Mouse (Mus musculus) kidney, embryonic 16.5 days (tissue): Measurements from ENCODE around the gene Grn. TPM values are rescaled to one million over a fixed set of nuclear protein-coding genes. Genes with fewer than 3 reads are reported as not detected.

Experiments used
- ATAC-seq: fragments of 200-750 bp; cut with Nextera tagmentation; 2 replicates; pipeline ENCODE4 v1.8.0; 2017; ENCODE audit warnings: moderate TSS enrichment; ENCODE audit not compliant: low FRiP score, low TSS enrichment
- H3K27ac ChIP-seq: fragments of 300-500 bp; sonication (generic); 2 replicates; pipeline ENCODE4 v1.5.1; 2014; ENCODE audit warnings: low read length
- H3K27me3 ChIP-seq: fragments of 300-500 bp; sonication (generic); 2 replicates; pipeline ENCODE4 v1.6.1; 2014; ENCODE audit warnings: low read length, control low read depth, mixed read lengths; ENCODE audit not compliant: insufficient read depth
- H3K36me3 ChIP-seq: fragments of 300-500 bp; sonication (generic); 2 replicates; pipeline ENCODE4 v1.6.1; 2014; ENCODE audit warnings: low read length, control low read depth, mixed read lengths; ENCODE audit not compliant: insufficient read depth
- H3K4me1 ChIP-seq: fragments of 300-500 bp; sonication (generic); 2 replicates; pipeline ENCODE4 v1.6.1; 2014; ENCODE audit warnings: low read length, control low read depth, mixed read lengths; ENCODE audit not compliant: insufficient read depth
- H3K4me2 ChIP-seq: fragments of 300-500 bp; sonication (generic); replicated peaks from 2 replicates; pipeline ENCODE4 v1.6.1; 2014; ENCODE audit warnings: low read depth, low read length
- H3K4me3 ChIP-seq: fragments of 300-500 bp; sonication (generic); 2 replicates; pipeline ENCODE4 v1.5.1; 2014; ENCODE audit warnings: mild to moderate bottlenecking, low read length
- H3K9ac ChIP-seq: fragments of 300-500 bp; sonication (generic); replicated peaks from 2 replicates; pipeline ENCODE4 v1.6.1; 2014; ENCODE audit warnings: low read length
- H3K9me3 ChIP-seq: fragments of 300-500 bp; sonication (generic); 2 replicates; pipeline ENCODE4 v1.6.1; 2016; ENCODE audit warnings: low read length, control low read depth
- WGBS: fragments of 180-500 bp; shearing (Covaris S2); extraction: QIAGEN DNeasy Blood & Tissue Kit; methylation state at CpG from one replicate; pipeline ENCODE4 v1.1.7; 2014; 5-methylcytosine and 5-hydroxymethylcytosine counted together
- polyA plus RNA-seq: library from polyadenylated mRNA; unstranded; fragments of >200 nt; fragmentation: Nextera tagmentation; extraction: Ambion mirVana; gene quantifications from 2 replicates; pipeline ENCODE4 v1.2.1, GENCODE M21; 2015

Gene Grn
- polyA plus RNA-seq, 1 experiment from 2014 or later: 208 TPM

GRCm38 (mm10) chr11:102400513-102401084 lies 29.5 kb upstream of the Grn start:
- Histone ChIP-seq H3K4me3 (no peak overlapping the region), H3K4me2 (no peak overlapping the region), H3K27ac (no peak overlapping the region), H3K27me3 (peaks cover 33% of the 10 kb centered on the region), H3K9me3 (no peaks in the 10 kb centered on the region), H3K4me1 (peaks cover 28% of the 10 kb centered on the region), H3K36me3 (peaks cover 21% of the 10 kb centered on the region), H3K9ac (no peak overlapping the region)
- WGBS: 28% methylated on average over 12 of the region's 12 CpGs
- no peak for ATAC-seq

DNA sequence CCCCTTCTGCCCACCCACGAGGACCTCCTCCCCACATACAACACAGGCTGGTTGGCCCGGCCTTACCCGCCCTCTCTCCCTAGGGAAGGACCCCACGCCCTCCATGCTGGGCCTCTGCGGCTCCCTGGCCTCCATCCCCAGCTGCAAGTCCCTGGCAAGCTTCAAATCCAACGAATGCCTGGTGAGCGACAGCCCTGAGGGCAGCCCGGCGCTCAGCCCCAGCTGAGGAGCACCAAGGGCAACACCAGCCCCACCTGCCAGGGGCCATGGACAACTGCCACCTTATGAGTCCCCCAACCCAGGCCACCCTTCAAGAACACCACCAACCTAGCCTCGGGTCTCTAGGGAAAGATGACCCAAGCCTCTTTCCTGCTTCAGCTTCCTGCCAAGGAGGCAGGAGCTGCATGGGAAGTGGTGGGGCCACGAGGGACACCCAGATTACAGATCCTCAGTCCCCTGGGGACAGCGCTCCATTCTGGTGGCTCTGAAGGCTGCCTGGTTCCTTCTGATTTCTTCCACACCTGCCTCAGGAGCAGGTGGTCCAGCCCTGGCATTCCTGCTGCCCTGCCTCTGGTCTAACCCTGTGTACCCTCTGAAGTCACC lies 28.1 kb upstream of the Grn start:
- Histone ChIP-seq H3K4me1 (peaks cover 38% of the 10 kb centered on the region), H3K9ac (no peak overlapping the region), H3K36me3 (peaks cover 21% of the 10 kb centered on the region), H3K4me3 (no peak overlapping the region), H3K27me3 (peaks cover 33% of the 10 kb centered on the region), H3K9me3 (no peaks in the 10 kb centered on the region), H3K27ac (no peak overlapping the region), H3K4me2 (no peak overlapping the region)
- ATAC-seq: no peak
- WGBS: 59% methylated on average over 12 of the region's 12 CpGs

GRCm38 (mm10) chr11:102403657-102404056 lies 26.5 kb upstream of the Grn start:
- Histone ChIP-seq H3K9ac (no peak overlapping the region), H3K27ac (no peak overlapping the region), H3K4me3 (no peak overlapping the region), H3K27me3 (peaks cover 24% of the 10 kb centered on the region), H3K4me2 (no peak overlapping the region), H3K9me3 (no peaks in the 10 kb centered on the region), H3K4me1 (peaks cover 36% of the 10 kb centered on the region), H3K36me3 (peaks cover 21% of the 10 kb centered on the region)
- WGBS: 93% methylated on average over 11 of the region's 11 CpGs
- no peak for ATAC-seq

GRCm38 (mm10) chr11:102404161-102405010 lies 25.7 kb upstream of the Grn start:
- Histone ChIP-seq H3K9ac (no peak overlapping the region), H3K27ac (no peak overlapping the region), H3K36me3 (peaks cover 21% of the 10 kb centered on the region), H3K27me3 (peaks cover 17% of the 10 kb centered on the region), H3K4me1 (peaks cover 34% of the 10 kb centered on the region), H3K4me3 (no peak overlapping the region), H3K9me3 (no peaks in the 10 kb centered on the region), H3K4me2 (no peak overlapping the region)
- WGBS: 72% methylated on average over 18 of the region's 18 CpGs
- no peak for ATAC-seq

GRCm38 (mm10) chr11:102405544-102406285 lies 24.4 kb upstream of the Grn start:
- ATAC-seq: no peak
- Histone ChIP-seq H3K9ac (peak overlapping the region; percentile 92), H3K4me3 (peak overlapping the region; percentile 79), H3K4me1 (peaks cover 26% of the 10 kb centered on the region), H3K27me3 (peaks cover 4% of the 10 kb centered on the region; the same call in 1 of the 2 replicates), H3K36me3 (peaks cover 21% of the 10 kb centered on the region), H3K4me2 (peak overlapping the region; percentile 72), H3K27ac (no peak overlapping the region), H3K9me3 (no peaks in the 10 kb centered on the region)
- 86% methylated on average over 11 of the region's 11 CpGs for WGBS

DNA sequence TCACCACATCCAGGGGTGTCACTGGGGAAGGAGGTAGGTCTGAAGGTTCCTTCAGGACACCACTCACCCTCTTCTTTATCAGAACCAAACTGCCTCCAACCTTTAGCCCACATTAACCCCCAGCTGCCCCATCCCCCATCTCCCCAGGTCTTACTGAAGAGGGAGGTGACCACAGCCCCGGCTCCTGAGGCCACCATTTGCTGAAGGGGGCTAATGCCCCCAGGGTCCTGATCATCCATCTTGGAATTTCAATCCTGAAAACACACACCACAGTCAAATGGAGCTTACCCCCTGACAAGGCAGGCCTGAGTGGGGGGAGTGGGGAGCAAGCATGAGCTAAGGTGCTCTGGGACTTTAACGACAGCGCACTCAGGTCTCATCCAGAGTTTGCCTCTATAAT lies 23.7 kb upstream of the Grn start:
- H3K9ac ChIP-seq: peak overlapping the region; percentile 92
- no peaks in the 10 kb centered on the region for H3K9me3 ChIP-seq
- H3K4me2 ChIP-seq: peak overlapping the region; percentile 72
- no peaks in the 10 kb centered on the region for H3K27me3 ChIP-seq
- peak overlapping the region; percentile 79 for H3K4me3 ChIP-seq
- peaks cover 21% of the 10 kb centered on the region for H3K36me3 ChIP-seq
- peak overlapping the region; percentile 98 for H3K27ac ChIP-seq
- ATAC-seq: no peak
- 9% methylated on average over 3 of the region's 3 CpGs for WGBS
- H3K4me1 ChIP-seq: peaks cover 26% of the 10 kb centered on the region

DNA sequence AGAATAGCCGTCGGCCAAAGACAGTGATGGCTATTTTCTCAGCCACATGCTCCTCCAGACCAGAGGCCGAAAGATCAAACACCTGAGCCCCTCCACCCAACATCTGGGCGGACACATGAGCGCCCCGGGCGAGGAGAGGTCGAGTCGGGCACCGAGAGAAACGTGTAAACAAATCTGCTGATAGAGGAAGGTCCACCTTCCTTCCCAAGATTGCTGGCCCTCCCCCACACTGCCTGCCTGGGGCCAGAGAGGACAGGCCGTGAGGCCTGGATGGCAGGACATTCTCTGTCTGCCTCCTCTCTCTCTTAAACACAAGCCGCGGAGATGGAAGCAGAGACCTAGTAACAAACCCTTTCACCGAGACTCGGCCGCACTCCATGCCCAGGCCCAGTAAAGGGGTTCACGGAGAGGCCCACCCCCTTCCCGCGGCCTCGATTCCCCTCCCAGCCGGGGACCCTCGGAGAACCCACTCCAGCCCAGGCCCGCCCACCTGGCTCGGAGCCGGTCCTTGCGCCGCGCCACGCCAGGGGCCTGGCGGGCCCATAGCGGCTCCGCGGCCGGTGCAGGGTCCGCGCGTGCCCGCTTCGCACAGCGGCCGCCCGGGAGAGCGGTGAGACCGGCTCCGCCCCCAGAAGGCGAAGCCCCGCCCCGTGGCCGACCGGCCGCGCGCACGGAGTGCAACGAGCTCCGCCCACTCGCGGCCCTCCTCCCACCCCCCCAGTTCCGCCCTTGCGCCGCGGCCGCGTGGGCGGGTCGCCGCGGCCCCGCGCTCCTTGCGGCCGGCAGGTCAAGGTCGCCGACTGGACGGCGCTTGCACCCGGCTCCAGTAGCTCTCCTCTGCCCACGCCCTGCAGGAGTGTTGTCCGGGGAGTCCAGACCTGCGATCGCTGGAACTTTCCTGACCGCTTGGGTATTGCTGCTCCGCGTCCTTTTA lies 22.9 kb upstream of the Grn start:
- peak; percentile 72 for ATAC-seq
- peak overlapping the region; percentile 98 for H3K27ac ChIP-seq
- peak overlapping the region; percentile 72 for H3K4me2 ChIP-seq
- WGBS: under 1% methylated on average over 78 of the region's 85 CpGs
- peaks cover 21% of the 10 kb centered on the region for H3K36me3 ChIP-seq
- H3K9ac ChIP-seq: peak overlapping the region; percentile 92
- H3K27me3 ChIP-seq: no peaks in the 10 kb centered on the region
- no peaks in the 10 kb centered on the region for H3K9me3 ChIP-seq
- peaks cover 26% of the 10 kb centered on the region for H3K4me1 ChIP-seq
- H3K4me3 ChIP-seq: peak overlapping the region; percentile 79

DNA sequence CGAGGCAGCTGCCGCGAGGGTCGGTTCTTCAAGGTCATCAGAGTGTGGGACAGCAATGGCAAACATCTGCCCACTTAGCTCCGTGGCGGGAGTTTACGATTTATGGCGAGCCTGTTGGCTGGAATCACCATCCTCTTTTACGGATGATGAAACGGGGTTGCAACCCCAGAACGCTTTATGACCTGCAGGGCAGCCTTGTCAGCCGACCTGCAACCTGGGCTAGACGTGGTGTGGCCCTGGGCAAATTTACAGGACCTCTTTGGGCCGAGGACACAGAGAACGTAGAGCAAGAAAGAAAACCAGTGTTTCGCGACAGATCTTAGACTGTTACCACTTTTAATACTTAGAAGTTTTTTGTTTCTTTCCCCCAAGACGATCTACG lies 22.3 kb upstream of the Grn start, which contains the start of gene Slc25a39:
Gene Slc25a39 (minus strand): TSS at position 113 of the 382 bp plus-strand sequence.
- no peaks in the 10 kb centered on the region for H3K9me3 ChIP-seq
- H3K27ac ChIP-seq: peak within 1 kb of the TSS; percentile 98
- H3K4me1 ChIP-seq: peaks cover 26% of the 10 kb centered on the region
- peak within 1 kb of the TSS; percentile 79 for H3K4me3 ChIP-seq
- H3K4me2 ChIP-seq: peak within 1 kb of the TSS; percentile 72
- no peaks in the 10 kb centered on the region for H3K27me3 ChIP-seq
- ATAC-seq: no peak
- WGBS: under 1% methylated on average over 19 of the region's 19 CpGs
- peak within 1 kb of the TSS; percentile 92 for H3K9ac ChIP-seq
- peaks cover 14% of the 10 kb centered on the region for H3K36me3 ChIP-seq
